Mouse (Mus musculus): ENCODE results near the gene Syk. TPM values are rescaled to one million over a fixed set of nuclear protein-coding genes. Genes with fewer than 3 reads are reported as not detected.
A peak's percentile ranks its signal among the peaks of the same experiment; 100 is the strongest.

The Syk gene
- polyA plus RNA-seq, 1 experiment from 2014 or later = 3.8 TPM

GRCm38 (mm10) chr13:52575483-52575882, 7.5 kb upstream of the Syk start:
- no peaks in the 10 kb centered on the region for H3K9me3 ChIP-seq (ENCODE audit: control insufficient read depth, low read length)
- no peak overlapping the region for H3K9ac ChIP-seq (ENCODE audit: low read length)
- H3K4me3 ChIP-seq (ENCODE audit: low read depth, low read length) = no peak overlapping the region
- no peak overlapping the region for H3K4me2 ChIP-seq (ENCODE audit: low read depth)
- H3K27ac ChIP-seq (ENCODE audit: low read depth, low read length) = no peak overlapping the region
- no peak for ATAC-seq (ENCODE audit: insufficient read depth, low FRiP score, low TSS enrichment)
- WGBS = 86% methylated on average over 6 of the region's 6 CpGs
- no peaks in the 10 kb centered on the region for H3K4me1 ChIP-seq (ENCODE audit: control insufficient read depth, insufficient read depth, low read length)
- DNase-seq (ENCODE audit: low spot score) = no peak
- H3K36me3 ChIP-seq (ENCODE audit: control insufficient read depth, insufficient read depth, low read length) = no peaks in the 10 kb centered on the region
- H3K27me3 ChIP-seq (ENCODE audit: control insufficient read depth, insufficient read depth, low read length) = no peaks in the 10 kb centered on the region

DNA sequence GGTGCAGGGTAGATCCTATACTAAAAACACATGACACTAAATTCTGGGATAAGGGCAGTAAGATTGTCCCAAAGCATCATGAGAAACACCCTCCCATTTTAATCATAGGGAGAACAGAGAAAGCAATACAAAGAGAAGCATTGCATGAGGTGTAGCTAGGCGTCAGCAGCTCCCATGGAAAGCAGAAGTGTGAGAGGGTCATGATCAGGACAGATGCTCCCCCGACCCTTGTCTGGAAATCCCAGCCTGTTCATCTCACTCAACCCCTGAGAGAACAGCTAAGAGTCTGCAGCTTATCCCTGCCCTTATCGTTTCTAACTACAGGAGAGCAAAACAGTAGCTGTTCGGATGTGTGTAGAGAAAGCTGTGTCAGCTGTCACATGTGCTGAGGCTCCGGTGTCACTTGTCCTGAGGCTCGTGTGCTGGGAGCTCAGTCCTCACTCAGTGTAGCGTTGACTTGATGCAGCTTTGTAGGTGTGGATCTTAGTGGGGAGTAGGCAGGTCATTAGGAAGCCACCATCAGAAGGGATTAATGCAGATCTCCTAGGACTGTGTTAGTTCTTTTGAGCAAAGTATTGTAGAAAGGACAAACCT, 6.9 kb upstream of the Syk start:
- Histone ChIP-seq H3K27me3 (ENCODE audit: control insufficient read depth, insufficient read depth, low read length) (no peaks in the 10 kb centered on the region), H3K9me3 (ENCODE audit: control insufficient read depth, low read length) (no peaks in the 10 kb centered on the region), H3K4me2 (ENCODE audit: low read depth) (no peak overlapping the region), H3K36me3 (ENCODE audit: control insufficient read depth, insufficient read depth, low read length) (no peaks in the 10 kb centered on the region), H3K27ac (ENCODE audit: low read depth, low read length) (no peak overlapping the region), H3K9ac (ENCODE audit: low read length) (no peak overlapping the region), H3K4me1 (ENCODE audit: control insufficient read depth, insufficient read depth, low read length) (no peaks in the 10 kb centered on the region), H3K4me3 (ENCODE audit: low read depth, low read length) (no peak overlapping the region)
- 74% methylated on average over 7 of the region's 7 CpGs for WGBS
- no peak for DNase-seq (ENCODE audit: low spot score)
- no peak for ATAC-seq (ENCODE audit: insufficient read depth, low FRiP score, low TSS enrichment)

GRCm38 (mm10) chr13:52576841-52577240, 6.1 kb upstream of the Syk start:
- ATAC-seq (ENCODE audit: insufficient read depth, low FRiP score, low TSS enrichment) = no peak
- Histone ChIP-seq H3K9me3 (ENCODE audit: control insufficient read depth, low read length) (no peaks in the 10 kb centered on the region), H3K4me1 (ENCODE audit: control insufficient read depth, insufficient read depth, low read length) (no peaks in the 10 kb centered on the region), H3K36me3 (ENCODE audit: control insufficient read depth, insufficient read depth, low read length) (no peaks in the 10 kb centered on the region), H3K4me3 (ENCODE audit: low read depth, low read length) (no peak overlapping the region), H3K4me2 (ENCODE audit: low read depth) (no peak overlapping the region), H3K27me3 (ENCODE audit: control insufficient read depth, insufficient read depth, low read length) (no peaks in the 10 kb centered on the region), H3K9ac (ENCODE audit: low read length) (no peak overlapping the region), H3K27ac (ENCODE audit: low read depth, low read length) (no peak overlapping the region)
- 57% methylated on average over 10 of the region's 10 CpGs for WGBS
- no peak for DNase-seq (ENCODE audit: low spot score)

GRCm38 (mm10) chr13:52577326-52577920, 5.5 kb upstream of the Syk start:
- no peaks in the 10 kb centered on the region for H3K4me1 ChIP-seq (ENCODE audit: control insufficient read depth, insufficient read depth, low read length)
- H3K36me3 ChIP-seq (ENCODE audit: control insufficient read depth, insufficient read depth, low read length) = no peaks in the 10 kb centered on the region
- H3K4me2 ChIP-seq (ENCODE audit: low read depth) = no peak overlapping the region
- no peak overlapping the region for H3K4me3 ChIP-seq (ENCODE audit: low read depth, low read length)
- H3K27ac ChIP-seq (ENCODE audit: low read depth, low read length) = no peak overlapping the region
- WGBS = 84% methylated on average over 3 of the region's 3 CpGs
- no peak overlapping the region for H3K9ac ChIP-seq (ENCODE audit: low read length)
- ATAC-seq (ENCODE audit: insufficient read depth, low FRiP score, low TSS enrichment) (no peak), DNase-seq (ENCODE audit: low spot score) (no peak)
- no peaks in the 10 kb centered on the region for H3K27me3 ChIP-seq (ENCODE audit: control insufficient read depth, insufficient read depth, low read length)
- H3K9me3 ChIP-seq (ENCODE audit: control insufficient read depth, low read length) = no peaks in the 10 kb centered on the region

DNA sequence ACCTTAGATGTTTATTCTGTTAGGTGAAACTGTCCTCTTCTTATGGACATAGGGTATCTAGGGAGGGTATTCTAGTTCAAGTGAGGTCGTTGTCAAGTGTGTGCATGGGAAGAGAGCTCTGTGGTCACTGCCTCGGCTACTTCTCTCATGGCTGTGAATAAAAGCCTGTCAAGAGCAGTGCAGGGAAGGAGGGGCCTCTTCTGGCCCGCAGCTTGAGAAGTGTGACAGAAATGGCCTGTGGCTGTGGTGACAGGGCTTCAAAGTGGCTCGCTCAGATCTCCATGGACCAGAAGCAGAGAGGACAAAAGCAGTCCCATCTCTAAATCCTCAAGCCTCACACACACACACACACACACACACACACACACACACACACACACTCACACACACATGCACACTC, 5.0 kb upstream of the Syk start:
- no peaks in the 10 kb centered on the region for H3K9me3 ChIP-seq (ENCODE audit: control insufficient read depth, low read length)
- H3K9ac ChIP-seq (ENCODE audit: low read length) = no peak overlapping the region
- H3K4me2 ChIP-seq (ENCODE audit: low read depth) = no peak overlapping the region
- H3K36me3 ChIP-seq (ENCODE audit: control insufficient read depth, insufficient read depth, low read length) = no peaks in the 10 kb centered on the region
- WGBS = 41% methylated on average over 4 of the region's 4 CpGs
- no peak overlapping the region for H3K4me3 ChIP-seq (ENCODE audit: low read depth, low read length)
- DNase-seq (ENCODE audit: low spot score) (no peak), ATAC-seq (ENCODE audit: insufficient read depth, low FRiP score, low TSS enrichment) (no peak)
- peaks cover 4% of the 10 kb centered on the region; the same call in 1 of the 2 replicates for H3K27me3 ChIP-seq (ENCODE audit: control insufficient read depth, insufficient read depth, low read length)
- no peaks in the 10 kb centered on the region for H3K4me1 ChIP-seq (ENCODE audit: control insufficient read depth, insufficient read depth, low read length)
- no peak overlapping the region for H3K27ac ChIP-seq (ENCODE audit: low read depth, low read length)

DNA sequence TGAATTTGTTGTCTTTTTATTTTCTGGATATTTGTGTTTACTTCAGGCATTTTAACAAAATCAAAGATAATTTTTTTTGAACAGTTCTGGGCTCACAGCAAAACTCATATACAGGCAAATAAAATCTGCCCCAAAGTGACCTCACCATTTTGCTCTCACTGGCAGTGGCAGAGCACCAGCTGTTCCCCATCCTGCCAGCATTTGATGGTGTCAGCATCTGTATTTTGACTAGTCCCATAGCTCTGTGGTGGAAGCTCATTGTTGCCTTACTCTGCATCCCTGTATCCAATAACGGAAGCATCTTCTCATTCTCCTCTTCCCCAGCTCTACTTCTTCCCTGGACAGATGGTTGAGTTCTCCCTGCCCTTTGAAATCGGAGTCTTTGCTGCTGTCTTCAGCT, 4.2 kb upstream of the Syk start:
- H3K27me3 ChIP-seq (ENCODE audit: control insufficient read depth, insufficient read depth, low read length) = peaks cover 4% of the 10 kb centered on the region; the same call in 1 of the 2 replicates
- DNase-seq (ENCODE audit: low spot score) (no peak), ATAC-seq (ENCODE audit: insufficient read depth, low FRiP score, low TSS enrichment) (no peak)
- H3K4me2 ChIP-seq (ENCODE audit: low read depth) = no peak overlapping the region
- H3K27ac ChIP-seq (ENCODE audit: low read depth, low read length) = no peak overlapping the region
- no peaks in the 10 kb centered on the region for H3K36me3 ChIP-seq (ENCODE audit: control insufficient read depth, insufficient read depth, low read length)
- no peaks in the 10 kb centered on the region for H3K4me1 ChIP-seq (ENCODE audit: control insufficient read depth, insufficient read depth, low read length)
- H3K9me3 ChIP-seq (ENCODE audit: control insufficient read depth, low read length) = no peaks in the 10 kb centered on the region
- no peak overlapping the region for H3K9ac ChIP-seq (ENCODE audit: low read length)
- no peak overlapping the region for H3K4me3 ChIP-seq (ENCODE audit: low read depth, low read length)
- WGBS = 70% methylated on average over 2 of the region's 2 CpGs

DNA sequence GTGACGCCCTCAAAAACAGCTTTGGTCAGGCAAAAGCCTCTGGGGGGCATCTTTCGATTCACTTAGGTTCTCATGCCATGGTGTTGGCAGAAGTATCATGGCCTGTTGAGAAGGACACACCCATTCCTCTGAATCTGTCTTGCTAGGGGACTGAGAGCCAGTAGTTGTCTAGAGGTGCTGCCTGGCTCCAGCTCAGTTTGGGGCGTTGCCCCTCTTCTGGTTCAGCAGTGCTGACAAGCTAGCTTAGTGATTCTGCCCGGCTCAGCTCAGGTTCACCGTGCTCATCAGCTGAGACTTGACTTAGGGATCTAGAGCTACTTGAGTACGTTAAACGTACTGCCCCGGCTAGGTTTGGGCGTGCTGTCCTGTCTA, 481 bp upstream of the Syk start:
- Histone ChIP-seq H3K27ac (ENCODE audit: low read depth, low read length) (no peak overlapping the region), H3K36me3 (ENCODE audit: control insufficient read depth, insufficient read depth, low read length) (no peaks in the 10 kb centered on the region), H3K27me3 (ENCODE audit: control insufficient read depth, insufficient read depth, low read length) (peaks cover 4% of the 10 kb centered on the region; the same call in 1 of the 2 replicates), H3K4me1 (ENCODE audit: control insufficient read depth, insufficient read depth, low read length) (no peaks in the 10 kb centered on the region), H3K9ac (ENCODE audit: low read length) (no peak overlapping the region; the same call in 1 of the 2 replicates), H3K4me3 (ENCODE audit: low read depth, low read length) (peak overlapping the region; percentile 52), H3K4me2 (ENCODE audit: low read depth) (peak overlapping the region; percentile 83), H3K9me3 (ENCODE audit: control insufficient read depth, low read length) (no peaks in the 10 kb centered on the region)
- WGBS = 19% methylated on average over 9 of the region's 9 CpGs
- no peak for DNase-seq (ENCODE audit: low spot score)
- no peak for ATAC-seq (ENCODE audit: insufficient read depth, low FRiP score, low TSS enrichment)

GRCm38 (mm10) chr13:52583943-52584562, 1.1 kb downstream of the Syk start:
- H3K36me3 ChIP-seq (ENCODE audit: control insufficient read depth, insufficient read depth, low read length) = no peaks in the 10 kb centered on the region
- H3K9ac ChIP-seq (ENCODE audit: low read length) = no peak overlapping the region
- no peaks in the 10 kb centered on the region for H3K4me1 ChIP-seq (ENCODE audit: control insufficient read depth, insufficient read depth, low read length)
- H3K27me3 ChIP-seq (ENCODE audit: control insufficient read depth, insufficient read depth, low read length) = peaks cover 4% of the 10 kb centered on the region; the same call in 1 of the 2 replicates
- H3K4me2 ChIP-seq (ENCODE audit: low read depth) = peak overlapping the region; percentile 83; the same call in 1 of the 2 replicates
- ATAC-seq (ENCODE audit: insufficient read depth, low FRiP score, low TSS enrichment) (no peak), DNase-seq (ENCODE audit: low spot score) (no peak)
- 25% methylated on average over 13 of the region's 13 CpGs for WGBS
- H3K27ac ChIP-seq (ENCODE audit: low read depth, low read length) = no peak overlapping the region
- H3K9me3 ChIP-seq (ENCODE audit: control insufficient read depth, low read length) = no peaks in the 10 kb centered on the region
- no peak overlapping the region for H3K4me3 ChIP-seq (ENCODE audit: low read depth, low read length)

All from neural tube, embryonic 11.5 days (tissue).